Mouse (Mus musculus): ENCODE measurements around the gene Susd2.

Susd2 gene

GRCm38 (mm10) chr10:75625920-75626319, 17.9 kb downstream of the Susd2 start:
- no peak for DNase-seq (ENCODE audit: low spot score)

- DNase-seq (ENCODE audit: low spot score): no peak
Measured at GRCm38 (mm10) chr10:75620818-75621217, 23.0 kb downstream of the Susd2 start.

- no peak for DNase-seq (ENCODE audit: low spot score)
Measured at GRCm38 (mm10) chr10:75616044-75616443, 27.8 kb downstream of the Susd2 start.

- DNase-seq (ENCODE audit: low spot score): no peak
Measured at GRCm38 (mm10) chr10:75610486-75610885, 33.3 kb downstream of the Susd2 start.

GRCm38 (mm10) chr10:75608975-75609374, 34.8 kb downstream of the Susd2 start:
- no peak for DNase-seq (ENCODE audit: low spot score)

- no peak for DNase-seq (ENCODE audit: low spot score)
Measured at GRCm38 (mm10) chr10:75607253-75607652, 36.6 kb downstream of the Susd2 start.

GRCm38 (mm10) chr10:75605162-75605846, 38.5 kb downstream of the Susd2 start:
- DNase-seq (ENCODE audit: low spot score): no peak

- no peak for DNase-seq (ENCODE audit: low spot score)
Measured at GRCm38 (mm10) chr10:75600189-75600730, 43.5 kb downstream of the Susd2 start.

GRCm38 (mm10) chr10:75595981-75596380, 47.8 kb downstream of the Susd2 start:
- DNase-seq (ENCODE audit: low spot score): no peak

GRCm38 (mm10) chr10:75592585-75592984, 51.2 kb downstream of the Susd2 start:
- DNase-seq (ENCODE audit: low spot score): no peak

- DNase-seq (ENCODE audit: low spot score): no peak
Measured at GRCm38 (mm10) chr10:75591211-75591894, 52.5 kb downstream of the Susd2 start.

- DNase-seq (ENCODE audit: low spot score): no peak
Measured at GRCm38 (mm10) chr10:75589651-75590050, 54.2 kb downstream of the Susd2 start.

GRCm38 (mm10) chr10:75589129-75589528, 54.7 kb downstream of the Susd2 start, which contains the start of gene Ggt5:
Gene Ggt5, plus strand, starts transcription at chr10:75589340.
- peak; percentile 27 for DNase-seq (ENCODE audit: low spot score)

- no peak for DNase-seq (ENCODE audit: low spot score)
Measured at GRCm38 (mm10) chr10:75588336-75588735, 55.5 kb downstream of the Susd2 start.

- DNase-seq (ENCODE audit: low spot score): no peak
Measured at GRCm38 (mm10) chr10:75587781-75588180, 56.0 kb downstream of the Susd2 start.
